Mouse (Mus musculus): ENCODE data around the gene Sell. TPM values are rescaled to one million over a fixed set of nuclear protein-coding genes. Genes with fewer than 3 reads are reported as not detected.
"Not testable (repeated sequence)": the region's sequence is repeated elsewhere in the genome, so short reads cannot be mapped to it uniquely, and the experiment has no call there.

Gene Sell
- 1.8 and 6.3 TPM in 2 replicates for polyA plus RNA-seq (2015; fragmentation: Nextera tagmentation; extraction: Ambion mirVana)

GRCm38 (mm10) chr1:164061925-164062324, at the start of gene Sell:
Gene Sell (plus strand): TSS chr1:164061982.
- Histone ChIP-seq H3K4me1 (no peaks in the 10 kb centered on the region), H3K4me2 (no peak within 1 kb of the TSS), H3K27ac (no peak within 1 kb of the TSS), H3K9me3 (no peaks in the 10 kb centered on the region), H3K36me3 (no peaks in the 10 kb centered on the region), H3K27me3 (no peaks in the 10 kb centered on the region), H3K4me3 (no peak within 1 kb of the TSS), H3K9ac (no peak within 1 kb of the TSS)
- WGBS, result 75% methylated on average over 4 of the region's 4 CpGs
- no peak for ATAC-seq (ENCODE audit: borderline replicate concordance, extremely low read depth, low FRiP score, low TSS enrichment)

- WGBS, result 43% methylated on average over 1 of the region's 1 CpGs
- Histone ChIP-seq H3K9me3 (no peaks in the 10 kb centered on the region), H3K4me1 (no peaks in the 10 kb centered on the region), H3K4me3 (no peak overlapping the region), H3K9ac (no peak overlapping the region), H3K27ac (no peak overlapping the region), H3K4me2 (no peak overlapping the region), H3K27me3 (no peaks in the 10 kb centered on the region), H3K36me3 (no peaks in the 10 kb centered on the region)
- ATAC-seq (ENCODE audit: borderline replicate concordance, extremely low read depth, low FRiP score, low TSS enrichment), result no peak
These were observed 47.2 kb upstream of the Sell start for GRCm38 (mm10) chr1:164014616-164015015.

- H3K4me1 ChIP-seq, result no peaks in the 10 kb centered on the region
- no peak overlapping the region for H3K4me3 ChIP-seq
- H3K36me3 ChIP-seq, result no peaks in the 10 kb centered on the region
- H3K4me2 ChIP-seq, result no peak overlapping the region
- H3K27ac ChIP-seq, result no peak overlapping the region
- H3K9me3 ChIP-seq, result no peaks in the 10 kb centered on the region
- no peak for ATAC-seq (ENCODE audit: borderline replicate concordance, extremely low read depth, low FRiP score, low TSS enrichment)
- no peaks in the 10 kb centered on the region for H3K27me3 ChIP-seq
- no peak overlapping the region for H3K9ac ChIP-seq
- WGBS, result 79% methylated on average over 16 of the region's 16 CpGs
These were observed 43.4 kb upstream of the Sell start for GRCm38 (mm10) chr1:164018221-164018896.

- Histone ChIP-seq H3K4me3 (no peak overlapping the region), H3K9me3 (no peaks in the 10 kb centered on the region), H3K36me3 (no peaks in the 10 kb centered on the region), H3K27ac (no peak overlapping the region), H3K4me2 (no peak overlapping the region), H3K27me3 (no peaks in the 10 kb centered on the region), H3K4me1 (no peaks in the 10 kb centered on the region), H3K9ac (no peak overlapping the region)
- WGBS, result 57% methylated on average over 6 of the region's 6 CpGs
- ATAC-seq (ENCODE audit: borderline replicate concordance, extremely low read depth, low FRiP score, low TSS enrichment), result no peak
These were observed 42.0 kb upstream of the Sell start for GRCm38 (mm10) chr1:164019789-164020188.

GRCm38 (mm10) chr1:164020746-164021145, 41.0 kb upstream of the Sell start:
- H3K27me3 ChIP-seq; H3K4me2 ChIP-seq; H3K9me3 ChIP-seq; H3K4me1 ChIP-seq; ATAC-seq (ENCODE audit: borderline replicate concordance, extremely low read depth, low FRiP score, low TSS enrichment); H3K9ac ChIP-seq; H3K4me3 ChIP-seq; H3K27ac ChIP-seq; H3K36me3 ChIP-seq: not testable (repeated sequence)
- WGBS, result 81% methylated on average over 3 of the region's 3 CpGs

GRCm38 (mm10) chr1:164022106-164022505, 39.7 kb upstream of the Sell start:
- not testable (repeated sequence) for H3K27me3 ChIP-seq; H3K9ac ChIP-seq; ATAC-seq (ENCODE audit: borderline replicate concordance, extremely low read depth, low FRiP score, low TSS enrichment); H3K27ac ChIP-seq; H3K4me2 ChIP-seq; H3K4me3 ChIP-seq; H3K36me3 ChIP-seq; H3K4me1 ChIP-seq; H3K9me3 ChIP-seq
- WGBS, result 71% methylated on average over 5 of the region's 5 CpGs

- Histone ChIP-seq H3K36me3 (no peaks in the 10 kb centered on the region), H3K9ac (no peak overlapping the region), H3K4me2 (no peak overlapping the region), H3K9me3 (no peaks in the 10 kb centered on the region), H3K4me3 (no peak overlapping the region), H3K27ac (no peak overlapping the region), H3K4me1 (no peaks in the 10 kb centered on the region), H3K27me3 (no peaks in the 10 kb centered on the region)
- 89% methylated on average over 4 of the region's 4 CpGs for WGBS
- ATAC-seq (ENCODE audit: borderline replicate concordance, extremely low read depth, low FRiP score, low TSS enrichment), result no peak
These were observed 36.1 kb upstream of the Sell start for GRCm38 (mm10) chr1:164025685-164026084.

- H3K9ac ChIP-seq, result no peak overlapping the region
- no peak for ATAC-seq (ENCODE audit: borderline replicate concordance, extremely low read depth, low FRiP score, low TSS enrichment)
- H3K27ac ChIP-seq, result no peak overlapping the region
- H3K9me3 ChIP-seq, result no peaks in the 10 kb centered on the region
- no peaks in the 10 kb centered on the region for H3K36me3 ChIP-seq
- no peak overlapping the region for H3K4me2 ChIP-seq
- no peaks in the 10 kb centered on the region for H3K4me1 ChIP-seq
- H3K27me3 ChIP-seq, result no peaks in the 10 kb centered on the region
- WGBS, result 51% methylated on average over 5 of the region's 5 CpGs
- no peak overlapping the region for H3K4me3 ChIP-seq
These were observed 34.4 kb upstream of the Sell start for GRCm38 (mm10) chr1:164027416-164027815.

GRCm38 (mm10) chr1:164040385-164041135, 21.2 kb upstream of the Sell start:
- H3K4me2 ChIP-seq, result no peak overlapping the region
- no peaks in the 10 kb centered on the region for H3K27me3 ChIP-seq
- H3K27ac ChIP-seq, result no peak overlapping the region
- no peaks in the 10 kb centered on the region for H3K9me3 ChIP-seq
- no peaks in the 10 kb centered on the region for H3K4me1 ChIP-seq
- ATAC-seq (ENCODE audit: borderline replicate concordance, extremely low read depth, low FRiP score, low TSS enrichment), result no peak
- H3K9ac ChIP-seq, result no peak overlapping the region
- no peaks in the 10 kb centered on the region for H3K36me3 ChIP-seq
- H3K4me3 ChIP-seq, result no peak overlapping the region
- 72% methylated on average over 10 of the region's 10 CpGs for WGBS

- H3K36me3 ChIP-seq, result no peaks in the 10 kb centered on the region
- H3K27me3 ChIP-seq, result no peaks in the 10 kb centered on the region
- 33% methylated on average over 3 of the region's 3 CpGs for WGBS
- no peaks in the 10 kb centered on the region for H3K4me1 ChIP-seq
- no peak overlapping the region for H3K4me2 ChIP-seq
- no peak overlapping the region for H3K27ac ChIP-seq
- H3K9me3 ChIP-seq, result no peaks in the 10 kb centered on the region
- no peak overlapping the region for H3K4me3 ChIP-seq
- ATAC-seq (ENCODE audit: borderline replicate concordance, extremely low read depth, low FRiP score, low TSS enrichment), result no peak
- H3K9ac ChIP-seq, result no peak overlapping the region
These were observed 18.2 kb upstream of the Sell start for GRCm38 (mm10) chr1:164043549-164043948.

- H3K9ac ChIP-seq, result no peak within 1 kb of the TSS
- no peak within 1 kb of the TSS for H3K27ac ChIP-seq
- ATAC-seq (ENCODE audit: borderline replicate concordance, extremely low read depth, low FRiP score, low TSS enrichment), result no peak
- H3K4me1 ChIP-seq, result no peaks in the 10 kb centered on the region
- no peak within 1 kb of the TSS for H3K4me2 ChIP-seq
- H3K4me3 ChIP-seq, result no peak within 1 kb of the TSS
- no peaks in the 10 kb centered on the region for H3K9me3 ChIP-seq
- no peaks in the 10 kb centered on the region for H3K27me3 ChIP-seq
- WGBS, result 71% methylated on average over 5 of the region's 5 CpGs
- H3K36me3 ChIP-seq, result no peaks in the 10 kb centered on the region
These were observed 13.8 kb upstream of the Sell start, which contains the start of gene Sele for GRCm38 (mm10) chr1:164047934-164048333. Gene Sele (plus strand): TSS chr1:164048234.

GRCm38 (mm10) chr1:164053561-164053960, 8.2 kb upstream of the Sell start:
- no peaks in the 10 kb centered on the region for H3K4me1 ChIP-seq
- 91% methylated on average over 9 of the region's 9 CpGs for WGBS
- no peaks in the 10 kb centered on the region for H3K36me3 ChIP-seq
- no peak overlapping the region for H3K9ac ChIP-seq
- no peak overlapping the region for H3K4me3 ChIP-seq
- H3K27me3 ChIP-seq, result no peaks in the 10 kb centered on the region
- no peak for ATAC-seq (ENCODE audit: borderline replicate concordance, extremely low read depth, low FRiP score, low TSS enrichment)
- no peak overlapping the region for H3K4me2 ChIP-seq
- H3K27ac ChIP-seq, result no peak overlapping the region
- H3K9me3 ChIP-seq, result no peaks in the 10 kb centered on the region
